Mouse (Mus musculus): Measurements from ENCODE around the gene Rerg.
A peak's percentile ranks its signal among the peaks of the same experiment; 100 is the strongest.

Rerg gene

GRCm38 (mm10) chr6:137126224-137126623 lies 44.1 kb downstream of the Rerg start:
- no peak for DNase-seq

GRCm38 (mm10) chr6:137125433-137125832 lies 44.9 kb downstream of the Rerg start:
- DNase-seq, result no peak

GRCm38 (mm10) chr6:137125006-137125405 lies 45.3 kb downstream of the Rerg start:
- DNase-seq, result no peak

- no peak for DNase-seq
Observed at GRCm38 (mm10) chr6:137116849-137117473, 53.3 kb downstream of the Rerg start.

- no peak for DNase-seq
Observed at GRCm38 (mm10) chr6:137114859-137115258, 55.4 kb downstream of the Rerg start.

- no peak for DNase-seq
Observed at GRCm38 (mm10) chr6:137111266-137111813, 59.0 kb downstream of the Rerg start.

GRCm38 (mm10) chr6:137110778-137111174 lies 59.5 kb downstream of the Rerg start:
- no peak for DNase-seq

- no peak for DNase-seq
Observed at GRCm38 (mm10) chr6:137109811-137110777, 60.2 kb downstream of the Rerg start.

- no peak for DNase-seq
Observed at GRCm38 (mm10) chr6:137105285-137105684, 65.0 kb downstream of the Rerg start.

- no peak for DNase-seq
Observed at GRCm38 (mm10) chr6:137102662-137103179, 67.6 kb downstream of the Rerg start.

GRCm38 (mm10) chr6:137101886-137102661 lies 68.2 kb downstream of the Rerg start:
- no peak for DNase-seq

GRCm38 (mm10) chr6:137100259-137100658 lies 70.0 kb downstream of the Rerg start:
- DNase-seq, result no peak

GRCm38 (mm10) chr6:137098232-137099191 lies 71.8 kb downstream of the Rerg start:
- DNase-seq, result no peak

GRCm38 (mm10) chr6:137094475-137094874 lies 75.8 kb downstream of the Rerg start:
- DNase-seq, result no peak

GRCm38 (mm10) chr6:137088469-137088868 lies 81.8 kb downstream of the Rerg start:
- peak; percentile 11 for DNase-seq

- peak; percentile 30 for DNase-seq
Observed at GRCm38 (mm10) chr6:137087956-137088355, 82.3 kb downstream of the Rerg start.

- DNase-seq, result no peak
Observed at GRCm38 (mm10) chr6:137087470-137087869, 82.8 kb downstream of the Rerg start.

GRCm38 (mm10) chr6:137079701-137080100 lies 90.6 kb downstream of the Rerg start:
- no peak for DNase-seq

- no peak for DNase-seq
Observed at GRCm38 (mm10) chr6:137076731-137077130, 93.6 kb downstream of the Rerg start.

- DNase-seq, result no peak
Observed at GRCm38 (mm10) chr6:137076225-137076624, 94.1 kb downstream of the Rerg start.

- DNase-seq, result no peak
Observed at GRCm38 (mm10) chr6:137072256-137072655, 98.0 kb downstream of the Rerg start.
